Mouse (Mus musculus): ENCODE results near the gene Dock10. TPM values are rescaled to one million over a fixed set of nuclear protein-coding genes. Genes with fewer than 3 reads are reported as not detected.

Dock10 gene
- polyA plus RNA-seq, 1 experiment from 2014 or later: 3.2 TPM

DNA sequence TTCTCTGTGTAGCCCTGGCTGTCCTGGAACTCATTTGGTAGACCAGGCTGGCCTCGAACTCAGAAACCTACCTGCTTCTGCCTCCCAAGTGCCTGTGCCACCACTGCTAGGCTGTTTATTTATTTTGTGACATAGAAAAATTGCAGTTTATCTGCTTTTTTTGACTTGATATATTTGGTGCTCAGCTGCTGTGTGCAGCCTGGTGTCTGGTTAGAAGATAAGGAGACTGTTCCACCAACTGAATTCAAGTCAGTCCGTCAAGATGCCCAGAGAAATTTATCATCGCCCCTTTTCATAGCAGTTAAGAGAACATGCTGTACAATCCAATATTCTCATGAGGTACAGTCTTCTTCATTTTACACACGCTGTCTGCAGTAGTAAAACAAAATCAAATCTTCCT lies 124.8 kb downstream of the Dock10 start:
- peaks cover 8% of the 10 kb centered on the region for H3K4me1 ChIP-seq (replicated peaks; ENCODE audit: control insufficient read depth, insufficient read depth, low read length)
- H3K4me3 ChIP-seq (replicated peaks; ENCODE audit: low read length): no peak overlapping the region
- H3K9ac ChIP-seq (replicated peaks; ENCODE audit: low read depth, low read length): no peak overlapping the region
- no peaks in the 10 kb centered on the region for H3K27me3 ChIP-seq (replicated peaks; ENCODE audit: control insufficient read depth, insufficient read depth, low read length)
- no peaks in the 10 kb centered on the region for H3K9me3 ChIP-seq (ENCODE audit: control insufficient read depth, low read length)
- H3K36me3 ChIP-seq (ENCODE audit: control insufficient read depth, insufficient read depth): no peaks in the 10 kb centered on the region
- no peak for ATAC-seq
- H3K4me2 ChIP-seq (ENCODE audit: low read length): no peak overlapping the region
- WGBS: 93% methylated on average over 4 of the region's 4 CpGs
- H3K27ac ChIP-seq (ENCODE audit: low read length): no peak overlapping the region

DNA sequence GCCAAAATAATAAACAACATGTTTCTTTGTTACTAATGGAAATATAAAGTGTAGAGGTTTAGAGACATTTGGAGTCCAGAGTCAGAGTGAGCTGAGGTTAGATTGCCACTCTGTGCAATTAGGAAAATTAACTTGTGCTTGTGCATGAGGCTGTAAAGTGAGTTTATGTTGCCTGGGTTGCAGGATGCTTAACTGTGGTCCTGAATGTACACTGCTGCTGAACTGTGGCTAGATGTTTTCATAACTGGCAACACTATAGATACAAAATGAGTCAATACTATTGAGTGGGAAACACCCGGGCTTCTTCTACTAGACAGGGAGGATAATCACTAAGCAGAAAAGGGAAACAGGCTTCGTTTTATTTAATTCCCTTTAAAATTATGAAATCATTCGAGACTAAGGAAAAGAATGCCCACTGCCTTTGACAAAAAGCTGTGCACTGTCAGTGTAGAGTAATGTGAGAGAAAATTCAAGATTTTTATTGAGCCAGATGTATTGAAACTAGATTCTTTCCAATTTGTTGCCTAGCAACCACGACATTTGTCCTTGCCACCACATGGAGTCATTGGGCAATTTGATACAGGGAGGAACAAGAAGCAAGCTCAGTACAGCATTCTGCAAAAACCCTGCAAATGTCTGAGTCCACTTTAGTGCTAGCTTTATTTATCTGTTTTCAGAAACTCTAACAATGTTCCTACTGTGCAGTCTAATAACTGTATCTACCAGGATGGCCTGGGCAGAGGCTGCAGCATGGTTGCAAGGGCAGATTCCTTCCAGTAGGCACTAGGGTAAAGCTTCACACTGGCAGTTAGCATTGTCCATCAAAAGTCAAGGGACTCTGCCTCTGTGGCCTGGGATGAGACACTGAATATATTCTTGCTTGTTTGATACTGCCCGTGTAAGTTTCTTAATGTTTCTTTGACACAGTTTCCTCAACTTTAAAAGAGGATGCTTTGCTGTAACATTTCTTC lies 127.9 kb downstream of the Dock10 start:
- H3K4me2 ChIP-seq (ENCODE audit: low read length): no peak overlapping the region
- no peak overlapping the region; the same call in 1 of the 2 replicates for H3K27ac ChIP-seq (ENCODE audit: low read length)
- H3K4me1 ChIP-seq (replicated peaks; ENCODE audit: control insufficient read depth, insufficient read depth, low read length): peaks cover 8% of the 10 kb centered on the region
- WGBS: 31% methylated on average over 5 of the region's 5 CpGs
- no peak overlapping the region for H3K4me3 ChIP-seq (replicated peaks; ENCODE audit: low read length)
- peak; percentile 67 for ATAC-seq
- H3K36me3 ChIP-seq (ENCODE audit: control insufficient read depth, insufficient read depth): no peaks in the 10 kb centered on the region
- no peaks in the 10 kb centered on the region for H3K27me3 ChIP-seq (replicated peaks; ENCODE audit: control insufficient read depth, insufficient read depth, low read length)
- no peaks in the 10 kb centered on the region for H3K9me3 ChIP-seq (ENCODE audit: control insufficient read depth, low read length)
- H3K9ac ChIP-seq (replicated peaks; ENCODE audit: low read depth, low read length): no peak overlapping the region

DNA sequence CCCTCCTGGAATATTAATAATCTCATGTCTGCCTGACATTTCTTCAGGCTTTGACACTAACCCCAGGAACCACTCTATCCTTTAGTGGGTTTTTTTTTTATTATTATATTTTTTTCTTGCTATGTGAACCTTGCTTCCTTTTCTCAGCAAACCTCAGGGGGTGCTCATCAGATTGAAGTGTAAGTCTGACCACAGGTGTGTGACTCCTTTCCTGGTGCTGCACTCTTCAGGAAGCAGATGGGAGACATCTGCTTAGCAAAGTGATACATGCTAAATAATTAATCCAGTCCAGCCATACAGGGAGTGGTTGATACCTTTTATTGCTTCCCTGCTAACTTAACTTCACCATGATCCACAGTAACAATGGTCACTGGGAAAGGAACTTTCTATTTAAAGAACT lies 130.3 kb downstream of the Dock10 start:
- ATAC-seq: no peak
- peaks cover 8% of the 10 kb centered on the region for H3K4me1 ChIP-seq (replicated peaks; ENCODE audit: control insufficient read depth, insufficient read depth, low read length)

DNA sequence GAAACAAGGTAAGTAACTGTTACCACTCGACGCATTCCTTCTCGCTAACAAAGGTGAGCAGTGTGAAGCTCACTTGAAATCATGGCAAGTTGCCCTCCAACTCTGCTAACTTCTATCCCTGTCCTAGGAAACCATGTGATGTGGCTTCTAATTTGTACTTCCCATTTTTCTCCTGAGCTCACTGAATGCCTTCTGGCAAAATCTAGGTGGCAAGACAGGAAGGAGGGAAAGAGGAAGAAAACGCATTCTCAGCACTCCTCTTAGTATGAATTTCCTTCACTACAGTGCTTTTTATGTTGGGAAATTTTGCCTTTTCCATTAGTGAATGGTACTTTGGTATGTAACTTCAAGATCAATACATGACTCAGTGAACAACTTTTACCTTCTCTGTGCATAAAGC lies 131.5 kb downstream of the Dock10 start:
- Histone ChIP-seq H3K27ac (ENCODE audit: low read length) (no peak overlapping the region), H3K4me3 (replicated peaks; ENCODE audit: low read length) (no peak overlapping the region), H3K36me3 (ENCODE audit: control insufficient read depth, insufficient read depth) (no peaks in the 10 kb centered on the region), H3K9ac (replicated peaks; ENCODE audit: low read depth, low read length) (no peak overlapping the region), H3K9me3 (ENCODE audit: control insufficient read depth, low read length) (no peaks in the 10 kb centered on the region), H3K27me3 (replicated peaks; ENCODE audit: control insufficient read depth, insufficient read depth, low read length) (no peaks in the 10 kb centered on the region), H3K4me2 (ENCODE audit: low read length) (no peak overlapping the region), H3K4me1 (replicated peaks; ENCODE audit: control insufficient read depth, insufficient read depth, low read length) (peaks cover 8% of the 10 kb centered on the region)
- no peak for ATAC-seq
- 92% methylated on average over 4 of the region's 4 CpGs for WGBS

More for the DNA sequence above, 130.3 kb downstream of the Dock10 start:
- no peak overlapping the region for H3K9ac ChIP-seq (replicated peaks; ENCODE audit: low read depth, low read length)
- no peaks in the 10 kb centered on the region for H3K36me3 ChIP-seq (ENCODE audit: control insufficient read depth, insufficient read depth)
- H3K4me3 ChIP-seq (replicated peaks; ENCODE audit: low read length): no peak overlapping the region
- no peak overlapping the region for H3K4me2 ChIP-seq (ENCODE audit: low read length)
- no peaks in the 10 kb centered on the region for H3K27me3 ChIP-seq (replicated peaks; ENCODE audit: control insufficient read depth, insufficient read depth, low read length)
- H3K27ac ChIP-seq (ENCODE audit: low read length): no peak overlapping the region
- H3K9me3 ChIP-seq (ENCODE audit: control insufficient read depth, low read length): no peaks in the 10 kb centered on the region

DNA sequence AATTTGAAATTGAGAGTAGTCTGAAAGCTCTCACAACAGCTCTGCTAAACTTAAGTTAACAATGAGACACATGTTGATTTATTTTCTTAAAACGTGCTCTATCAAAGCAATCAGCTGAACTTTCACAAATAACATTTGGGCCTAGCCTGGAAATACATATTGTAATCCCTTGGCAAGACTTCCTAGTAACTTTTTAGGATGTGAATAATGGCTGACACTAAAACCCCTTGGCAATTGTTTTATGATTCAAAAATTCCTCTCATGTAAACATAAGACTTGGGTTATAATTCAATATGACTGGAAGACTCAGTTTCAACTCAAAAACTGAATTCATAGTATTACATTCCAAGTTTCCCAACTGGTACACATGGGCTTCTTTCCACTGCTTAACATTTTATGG lies 133.0 kb downstream of the Dock10 start:
- no peak for ATAC-seq
- Histone ChIP-seq H3K9ac (replicated peaks; ENCODE audit: low read depth, low read length) (no peak overlapping the region), H3K4me2 (ENCODE audit: low read length) (no peak overlapping the region), H3K36me3 (ENCODE audit: control insufficient read depth, insufficient read depth) (no peaks in the 10 kb centered on the region), H3K4me1 (replicated peaks; ENCODE audit: control insufficient read depth, insufficient read depth, low read length) (peaks cover 3% of the 10 kb centered on the region), H3K9me3 (ENCODE audit: control insufficient read depth, low read length) (no peaks in the 10 kb centered on the region), H3K27ac (ENCODE audit: low read length) (no peak overlapping the region), H3K27me3 (replicated peaks; ENCODE audit: control insufficient read depth, insufficient read depth, low read length) (no peaks in the 10 kb centered on the region), H3K4me3 (replicated peaks; ENCODE audit: low read length) (no peak overlapping the region)
- WGBS: 71% methylated on average over 1 of the region's 1 CpGs

DNA sequence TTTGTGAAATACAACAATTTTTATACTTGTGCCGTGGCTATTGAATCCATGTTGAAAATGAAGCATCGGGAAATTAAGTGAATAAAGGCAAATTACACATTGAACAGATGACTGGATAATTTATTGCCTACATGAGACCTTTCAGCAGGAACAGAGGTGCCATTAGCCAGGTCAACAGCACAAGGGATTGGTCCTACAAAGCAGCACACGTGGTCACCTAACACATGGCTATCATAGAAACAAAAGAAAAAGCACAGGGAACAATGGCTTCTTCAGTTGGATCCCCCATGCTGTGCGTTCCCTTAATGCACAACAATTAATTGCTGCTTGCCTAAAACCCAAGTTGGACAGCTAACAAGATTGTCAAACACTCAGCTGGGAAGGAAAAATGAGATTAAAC lies 133.8 kb downstream of the Dock10 start:
- Histone ChIP-seq H3K9ac (replicated peaks; ENCODE audit: low read depth, low read length) (no peak overlapping the region), H3K4me2 (ENCODE audit: low read length) (no peak overlapping the region), H3K27ac (ENCODE audit: low read length) (no peak overlapping the region), H3K9me3 (ENCODE audit: control insufficient read depth, low read length) (no peaks in the 10 kb centered on the region), H3K27me3 (replicated peaks; ENCODE audit: control insufficient read depth, insufficient read depth, low read length) (no peaks in the 10 kb centered on the region), H3K36me3 (ENCODE audit: control insufficient read depth, insufficient read depth) (no peaks in the 10 kb centered on the region), H3K4me3 (replicated peaks; ENCODE audit: low read length) (no peak overlapping the region), H3K4me1 (replicated peaks; ENCODE audit: control insufficient read depth, insufficient read depth, low read length) (no peaks in the 10 kb centered on the region)
- no peak for ATAC-seq
- 32% methylated on average over 4 of the region's 4 CpGs for WGBS

DNA sequence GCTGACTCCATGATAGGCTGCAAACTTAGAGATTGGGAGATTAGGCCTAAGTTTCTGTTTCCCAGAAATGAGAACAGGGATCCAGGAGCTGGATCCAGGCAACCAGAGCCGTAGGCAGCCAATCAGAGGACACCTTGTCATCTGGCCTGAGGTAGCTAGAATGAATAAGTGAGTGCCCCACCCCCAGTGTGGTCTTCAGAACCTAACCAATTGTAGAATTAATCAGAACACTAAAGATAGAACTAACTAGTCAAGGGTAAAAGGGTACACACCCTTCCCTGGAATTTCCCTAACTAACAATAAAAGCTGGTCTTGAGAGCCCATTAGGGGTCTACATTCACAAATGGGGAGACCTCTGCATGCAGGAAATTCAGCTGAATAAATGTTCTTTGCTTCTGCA lies 135.7 kb downstream of the Dock10 start:
- Histone ChIP-seq H3K4me1 (replicated peaks; ENCODE audit: control insufficient read depth, insufficient read depth, low read length) (no peaks in the 10 kb centered on the region), H3K36me3 (ENCODE audit: control insufficient read depth, insufficient read depth) (no peaks in the 10 kb centered on the region), H3K4me3 (replicated peaks; ENCODE audit: low read length) (no peak overlapping the region), H3K4me2 (ENCODE audit: low read length) (no peak overlapping the region), H3K27ac (ENCODE audit: low read length) (no peak overlapping the region), H3K9me3 (ENCODE audit: control insufficient read depth, low read length) (no peaks in the 10 kb centered on the region), H3K27me3 (replicated peaks; ENCODE audit: control insufficient read depth, insufficient read depth, low read length) (no peaks in the 10 kb centered on the region), H3K9ac (replicated peaks; ENCODE audit: low read depth, low read length) (no peak overlapping the region)
- ATAC-seq: no peak
- 89% methylated on average over 1 of the region's 1 CpGs for WGBS

DNA sequence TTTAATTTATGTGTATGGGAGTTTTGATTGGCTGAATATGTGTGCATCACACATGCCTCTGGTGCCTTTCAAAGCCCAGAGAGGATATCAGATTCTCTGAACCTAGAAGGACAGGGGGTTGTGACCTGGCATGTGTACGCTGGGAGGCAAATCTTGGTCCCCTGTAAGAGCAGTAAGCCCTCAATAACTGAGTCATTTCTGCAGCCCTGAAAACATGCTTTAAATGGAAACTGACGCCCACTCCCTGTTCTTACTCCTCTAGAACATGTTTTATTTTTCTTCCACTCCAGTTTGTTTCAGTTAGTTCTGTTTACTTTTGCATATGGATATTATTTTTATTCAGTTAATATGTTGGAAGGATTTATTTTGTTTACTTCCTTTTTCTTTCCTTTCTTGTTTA lies 139.2 kb downstream of the Dock10 start:
- H3K36me3 ChIP-seq (ENCODE audit: control insufficient read depth, insufficient read depth): no peaks in the 10 kb centered on the region
- H3K27me3 ChIP-seq (replicated peaks; ENCODE audit: control insufficient read depth, insufficient read depth, low read length): no peaks in the 10 kb centered on the region
- no peak overlapping the region for H3K9ac ChIP-seq (replicated peaks; ENCODE audit: low read depth, low read length)
- no peak overlapping the region for H3K27ac ChIP-seq (ENCODE audit: low read length)
- 84% methylated on average over 2 of the region's 2 CpGs for WGBS
- no peaks in the 10 kb centered on the region for H3K9me3 ChIP-seq (ENCODE audit: control insufficient read depth, low read length)
- no peaks in the 10 kb centered on the region for H3K4me1 ChIP-seq (replicated peaks; ENCODE audit: control insufficient read depth, insufficient read depth, low read length)
- ATAC-seq: no peak
- H3K4me3 ChIP-seq (replicated peaks; ENCODE audit: low read length): no peak overlapping the region
- no peak overlapping the region for H3K4me2 ChIP-seq (ENCODE audit: low read length)

DNA sequence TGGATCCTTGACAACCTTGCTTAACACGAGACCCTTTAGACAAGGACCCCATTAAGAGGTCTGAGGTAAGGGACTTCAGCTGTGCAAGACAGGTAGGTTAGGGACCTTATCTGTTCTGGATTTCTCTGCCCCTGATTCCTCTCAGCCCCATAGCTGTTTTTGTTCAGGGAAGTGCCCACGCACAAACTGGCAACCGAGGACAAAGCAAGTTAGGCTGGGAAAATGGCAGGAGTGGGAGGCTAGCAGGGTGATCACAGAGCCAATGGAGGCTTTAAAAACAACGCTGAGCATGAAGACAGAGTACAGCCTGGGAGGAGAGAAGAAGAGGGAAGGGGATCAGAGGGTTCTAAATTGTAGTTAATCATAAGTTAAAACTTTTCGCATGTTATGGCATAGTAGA lies 141.7 kb downstream of the Dock10 start:
- Histone ChIP-seq H3K4me2 (ENCODE audit: low read length) (no peak overlapping the region), H3K27ac (ENCODE audit: low read length) (no peak overlapping the region), H3K4me1 (replicated peaks; ENCODE audit: control insufficient read depth, insufficient read depth, low read length) (no peaks in the 10 kb centered on the region), H3K9ac (replicated peaks; ENCODE audit: low read depth, low read length) (no peak overlapping the region), H3K36me3 (ENCODE audit: control insufficient read depth, insufficient read depth) (no peaks in the 10 kb centered on the region), H3K4me3 (replicated peaks; ENCODE audit: low read length) (no peak overlapping the region), H3K27me3 (replicated peaks; ENCODE audit: control insufficient read depth, insufficient read depth, low read length) (no peaks in the 10 kb centered on the region), H3K9me3 (ENCODE audit: control insufficient read depth, low read length) (no peaks in the 10 kb centered on the region)
- 84% methylated on average over 5 of the region's 5 CpGs for WGBS
- ATAC-seq: no peak
